Mouse (Mus musculus): ENCODE data around the gene Gnb3. TPM values are rescaled to one million over a fixed set of nuclear protein-coding genes. Genes with fewer than 3 reads are reported as not detected.
"Not testable (repeated sequence)": the region's sequence is repeated elsewhere in the genome, so short reads cannot be mapped to it uniquely, and the experiment has no call there.

Gene Gnb3
- polyA plus RNA-seq, 1 experiment from 2014 or later = 0.24 TPM

GRCm38 (mm10) chr6:124808358-124809012 is 31.6 kb downstream of the Gnb3 start, which contains the start of gene Spsb2:
Spsb2 (plus strand) TSS chr6:124808661.
- H3K27me3 ChIP-seq (ENCODE audit: insufficient read depth, low read length) = no peaks in the 10 kb centered on the region
- no peaks in the 10 kb centered on the region for H3K9me3 ChIP-seq (ENCODE audit: low read depth, low read length)
- DNase-seq (peak; percentile 88), ATAC-seq (ENCODE audit: insufficient read depth) (peak; percentile 48)
- peak within 1 kb of the TSS; percentile 68 for H3K9ac ChIP-seq
- H3K4me1 ChIP-seq (ENCODE audit: insufficient read depth) = peaks cover 15% of the 10 kb centered on the region; the same call in 1 of the 2 replicates
- H3K4me2 ChIP-seq = peak within 1 kb of the TSS; percentile 98
- peaks cover 28% of the 10 kb centered on the region for H3K36me3 ChIP-seq (ENCODE audit: insufficient read depth)
- peak within 1 kb of the TSS; percentile 90 for H3K27ac ChIP-seq (ENCODE audit: low read depth)
- TF ChIP-seq CTCF (IDR thresholded peaks at IDR 0.05; ENCODE audit: low read depth) = no peak
- peak within 1 kb of the TSS; percentile 59 for H3K4me3 ChIP-seq (ENCODE audit: low read depth, low read length)
- 2% methylated on average over 29 of the region's 29 CpGs for WGBS

DNA sequence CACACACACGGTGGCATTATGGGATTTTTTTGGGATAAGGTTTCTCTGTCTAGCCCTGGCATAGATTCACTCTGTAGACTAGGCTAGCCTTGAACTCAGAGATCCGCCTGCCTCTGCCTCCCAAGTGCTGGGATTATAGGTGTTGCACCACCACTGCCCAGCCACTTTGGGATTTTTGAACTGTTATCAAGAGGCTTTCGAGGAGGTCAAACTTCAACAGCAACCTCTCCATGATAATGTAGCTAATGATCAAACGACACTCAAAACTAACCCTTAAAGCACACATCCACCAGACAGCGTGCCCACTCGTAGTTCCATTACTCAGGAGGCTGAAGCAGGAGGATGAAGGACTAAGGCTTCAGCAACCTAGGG is 32.1 kb downstream of the Gnb3 start:
- peak overlapping the region; percentile 68; the same call in 1 of the 2 replicates for H3K9ac ChIP-seq
- H3K9me3 ChIP-seq (ENCODE audit: low read depth, low read length) = no peaks in the 10 kb centered on the region
- peak overlapping the region; percentile 98 for H3K4me2 ChIP-seq
- no peak for TF ChIP-seq CTCF (IDR thresholded peaks at IDR 0.05; ENCODE audit: low read depth)
- no peak for ATAC-seq (ENCODE audit: insufficient read depth)
- H3K27me3 ChIP-seq (ENCODE audit: insufficient read depth, low read length) = no peaks in the 10 kb centered on the region
- H3K27ac ChIP-seq (ENCODE audit: low read depth) = peak overlapping the region; percentile 90
- H3K4me1 ChIP-seq (ENCODE audit: insufficient read depth) = peaks cover 15% of the 10 kb centered on the region; the same call in 1 of the 2 replicates
- H3K36me3 ChIP-seq (ENCODE audit: insufficient read depth) = peaks cover 28% of the 10 kb centered on the region
- WGBS = 57% methylated on average over 6 of the region's 6 CpGs
- H3K4me3 ChIP-seq (ENCODE audit: low read depth, low read length) = peak overlapping the region; percentile 59
- DNase-seq = no peak

DNA sequence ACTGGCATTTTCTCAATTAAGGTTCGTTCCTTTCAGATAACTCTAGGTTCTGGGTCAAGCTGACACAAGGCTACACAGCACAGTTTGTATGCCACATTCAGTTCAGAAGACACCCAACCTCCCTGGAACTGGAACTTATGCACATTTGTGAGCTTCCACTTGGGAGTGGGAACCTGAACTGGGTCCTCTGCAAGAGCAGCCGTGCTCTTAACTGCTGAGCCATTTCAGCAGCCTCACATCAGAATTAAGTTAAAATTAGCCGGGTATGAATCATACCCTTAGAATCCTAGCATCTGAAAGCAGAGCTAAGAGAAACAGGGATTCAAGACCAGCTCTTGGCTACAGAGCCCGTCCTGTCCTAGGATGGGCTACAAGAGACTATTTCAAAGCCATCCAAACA is 32.7 kb downstream of the Gnb3 start:
- no peak overlapping the region for H3K4me2 ChIP-seq
- no peak overlapping the region for H3K27ac ChIP-seq (ENCODE audit: low read depth)
- ATAC-seq (ENCODE audit: insufficient read depth) (no peak), DNase-seq (no peak)
- peaks cover 26% of the 10 kb centered on the region for H3K36me3 ChIP-seq (ENCODE audit: insufficient read depth)
- H3K27me3 ChIP-seq (ENCODE audit: insufficient read depth, low read length) = no peaks in the 10 kb centered on the region
- TF ChIP-seq CTCF (IDR thresholded peaks at IDR 0.05; ENCODE audit: low read depth) = no peak
- H3K9ac ChIP-seq = no peak overlapping the region
- H3K4me1 ChIP-seq (ENCODE audit: insufficient read depth) = peaks cover 11% of the 10 kb centered on the region; the same call in 1 of the 2 replicates
- H3K9me3 ChIP-seq (ENCODE audit: low read depth, low read length) = no peaks in the 10 kb centered on the region
- WGBS = 84% methylated on average over 4 of the region's 4 CpGs
- no peak overlapping the region for H3K4me3 ChIP-seq (ENCODE audit: low read depth, low read length)

- H3K36me3 ChIP-seq (ENCODE audit: insufficient read depth) = peaks cover 18% of the 10 kb centered on the region
- WGBS = 79% methylated on average over 7 of the region's 7 CpGs
- ATAC-seq (ENCODE audit: insufficient read depth) = no peak
- H3K4me1 ChIP-seq (ENCODE audit: insufficient read depth) = 0 out of 2 replicates have a peak, but pooled peaks cover 7% of the 10 kb centered on the region
- no peaks in the 10 kb centered on the region for H3K9me3 ChIP-seq (ENCODE audit: low read depth, low read length)
- H3K27me3 ChIP-seq (ENCODE audit: insufficient read depth, low read length) = no peaks in the 10 kb centered on the region
- H3K4me3 ChIP-seq (ENCODE audit: low read depth, low read length) = peak overlapping the region; percentile 38
- H3K4me2 ChIP-seq = peak overlapping the region; percentile 65
- TF ChIP-seq CTCF (IDR thresholded peaks at IDR 0.05; ENCODE audit: low read depth) = no peak
- 0 out of 2 replicates have a peak overlapping the region, but pooled peaks have one; percentile 9 for H3K9ac ChIP-seq
- H3K27ac ChIP-seq (ENCODE audit: low read depth) = peak overlapping the region; percentile 78
- no peak for DNase-seq
Observed at GRCm38 (mm10) chr6:124806446-124807140, 33.5 kb downstream of the Gnb3 start.

- Histone ChIP-seq H3K4me2 (peak overlapping the region; percentile 65), H3K4me1 (ENCODE audit: insufficient read depth) (0 out of 2 replicates have a peak, but pooled peaks cover 7% of the 10 kb centered on the region), H3K4me3 (ENCODE audit: low read depth, low read length) (peak overlapping the region; percentile 38), H3K27me3 (ENCODE audit: insufficient read depth, low read length) (no peaks in the 10 kb centered on the region), H3K27ac (ENCODE audit: low read depth) (peak overlapping the region; percentile 78), H3K36me3 (ENCODE audit: insufficient read depth) (peaks cover 10% of the 10 kb centered on the region), H3K9me3 (ENCODE audit: low read depth, low read length) (no peaks in the 10 kb centered on the region), H3K9ac (peak overlapping the region; percentile 35)
- TF ChIP-seq CTCF (IDR thresholded peaks at IDR 0.05; ENCODE audit: low read depth) = peak; percentile 56
- peak; percentile 94 for DNase-seq
- ATAC-seq (ENCODE audit: insufficient read depth) = peak; percentile 76
- 1% methylated on average over 34 of the region's 34 CpGs for WGBS
Observed at GRCm38 (mm10) chr6:124805341-124806321, 34.4 kb downstream of the Gnb3 start.

GRCm38 (mm10) chr6:124804341-124804740 is 35.7 kb downstream of the Gnb3 start:
- Histone ChIP-seq H3K4me3 (ENCODE audit: low read depth, low read length) (no peak overlapping the region), H3K27ac (ENCODE audit: low read depth) (no peak overlapping the region), H3K36me3 (ENCODE audit: insufficient read depth) (no peaks in the 10 kb centered on the region), H3K9me3 (ENCODE audit: low read depth, low read length) (no peaks in the 10 kb centered on the region), H3K9ac (no peak overlapping the region), H3K4me1 (ENCODE audit: insufficient read depth) (0 out of 2 replicates have a peak, but pooled peaks cover 3% of the 10 kb centered on the region), H3K4me2 (no peak overlapping the region), H3K27me3 (ENCODE audit: insufficient read depth, low read length) (no peaks in the 10 kb centered on the region)
- DNase-seq (no peak), ATAC-seq (ENCODE audit: insufficient read depth) (no peak)
- TF ChIP-seq CTCF (IDR thresholded peaks at IDR 0.05; ENCODE audit: low read depth) = no peak
- 88% methylated on average over 3 of the region's 3 CpGs for WGBS

DNA sequence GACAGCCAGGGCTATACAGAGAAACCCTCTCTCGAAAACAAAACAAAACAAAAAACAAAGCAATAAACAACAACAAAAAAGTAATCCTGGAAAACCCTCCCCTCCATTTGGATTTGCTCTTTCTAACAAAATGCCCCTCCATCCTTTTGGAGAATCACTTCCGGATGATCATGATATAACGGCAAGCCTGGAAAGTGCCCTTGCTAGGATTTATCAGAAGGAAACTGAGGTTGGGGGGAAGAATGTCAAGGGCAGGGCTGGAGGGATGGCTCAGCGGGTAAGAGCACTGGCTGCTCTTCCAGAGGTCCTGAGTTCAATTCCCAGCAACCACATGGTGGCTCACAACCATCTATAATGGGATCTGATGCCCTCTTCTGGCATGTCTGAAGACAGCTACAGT is 36.4 kb downstream of the Gnb3 start:
- H3K9me3 ChIP-seq (ENCODE audit: low read depth, low read length); H3K36me3 ChIP-seq (ENCODE audit: insufficient read depth); ATAC-seq (ENCODE audit: insufficient read depth); H3K27ac ChIP-seq (ENCODE audit: low read depth); H3K4me2 ChIP-seq; H3K27me3 ChIP-seq (ENCODE audit: insufficient read depth, low read length); H3K9ac ChIP-seq; H3K4me3 ChIP-seq (ENCODE audit: low read depth, low read length); H3K4me1 ChIP-seq (ENCODE audit: insufficient read depth); DNase-seq: not testable (repeated sequence)
- 91% methylated on average over 4 of the region's 4 CpGs for WGBS

Measured in lung, embryonic 14.5 days (tissue).